Mouse (Mus musculus): ENCODE measurements around the gene Rora. TPM values are rescaled to one million over a fixed set of nuclear protein-coding genes. Genes with fewer than 3 reads are reported as not detected.

Rora gene
- polyA plus RNA-seq, 1 experiment from 2014 or later, result 4.3 TPM

DNA sequence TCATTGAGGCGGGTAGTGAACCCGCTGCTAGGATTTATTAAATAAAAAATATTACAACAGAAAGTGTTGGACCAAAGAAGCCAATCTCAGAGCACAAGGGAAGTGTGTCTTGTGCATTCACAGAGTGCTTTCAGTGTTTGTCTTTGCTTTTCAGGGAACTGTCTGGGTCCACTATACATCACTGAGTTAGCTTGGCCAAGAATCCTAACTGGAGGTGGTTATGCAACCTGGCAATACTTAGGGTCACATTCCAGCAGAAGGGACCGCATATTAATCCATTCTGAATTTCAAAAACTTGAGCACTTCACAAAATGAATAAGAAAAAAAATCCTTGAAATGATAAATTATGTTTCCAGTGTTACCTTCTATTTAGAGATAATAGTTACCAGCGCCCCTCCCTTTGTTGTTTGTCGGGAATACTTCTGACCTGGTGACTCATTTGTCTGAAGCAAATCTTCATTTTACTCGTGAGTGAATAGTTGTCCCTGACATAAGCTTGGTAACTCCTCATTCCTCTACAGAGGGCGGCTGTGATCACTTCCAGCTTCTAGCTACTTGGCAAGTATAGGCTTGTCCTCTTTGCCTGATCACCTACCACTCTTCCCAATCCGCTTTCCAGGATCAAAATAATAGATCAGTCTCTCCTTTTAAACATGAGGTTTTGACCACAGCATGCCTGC, 133.2 kb downstream of the Rora start:
- ATAC-seq (ENCODE audit: low FRiP score), result no peak

DNA sequence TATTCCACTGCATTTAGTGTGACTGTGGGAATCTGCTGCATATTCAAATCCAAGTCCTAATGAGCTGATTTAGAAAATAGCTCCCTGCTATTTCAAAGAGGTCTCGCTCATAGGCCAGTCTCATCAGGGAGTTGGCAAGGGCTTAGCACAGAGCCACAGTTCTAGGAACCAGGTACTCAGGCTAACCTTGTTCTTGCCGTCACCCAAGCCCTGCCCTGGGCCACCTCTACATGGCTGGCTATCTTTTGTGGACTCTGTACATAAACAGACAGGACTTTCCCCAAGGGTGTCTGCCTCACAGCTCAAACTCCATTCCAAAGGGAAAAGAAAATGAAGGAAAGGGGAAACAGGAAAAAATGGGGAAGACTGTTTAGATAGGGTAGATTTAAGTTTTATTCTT, 134.1 kb downstream of the Rora start:
- no peaks in the 10 kb centered on the region for H3K27me3 ChIP-seq (ENCODE audit: control insufficient read depth, insufficient read depth, low read length)
- no peaks in the 10 kb centered on the region for H3K9me3 ChIP-seq (ENCODE audit: control insufficient read depth, low read length)
- WGBS, result 89% methylated on average over 2 of the region's 2 CpGs
- no peak overlapping the region for H3K27ac ChIP-seq (ENCODE audit: low read depth, low read length)
- H3K9ac ChIP-seq (ENCODE audit: low read length), result no peak overlapping the region
- no peaks in the 10 kb centered on the region for H3K36me3 ChIP-seq (ENCODE audit: control insufficient read depth, insufficient read depth, low read length)
- no peak overlapping the region for H3K4me2 ChIP-seq
- no peak for DNase-seq (ENCODE audit: low spot score, missing footprints)
- no peaks in the 10 kb centered on the region for H3K4me1 ChIP-seq (ENCODE audit: control insufficient read depth, insufficient read depth, low read length)
- ATAC-seq (ENCODE audit: low FRiP score), result no peak
- H3K4me3 ChIP-seq (ENCODE audit: low read depth, low read length), result no peak overlapping the region

More for the DNA sequence above, 133.2 kb downstream of the Rora start:
- Histone ChIP-seq H3K36me3 (ENCODE audit: control insufficient read depth, insufficient read depth, low read length) (no peaks in the 10 kb centered on the region), H3K4me2 (no peak overlapping the region), H3K27me3 (ENCODE audit: control insufficient read depth, insufficient read depth, low read length) (no peaks in the 10 kb centered on the region), H3K27ac (ENCODE audit: low read depth, low read length) (no peak overlapping the region), H3K4me1 (ENCODE audit: control insufficient read depth, insufficient read depth, low read length) (no peaks in the 10 kb centered on the region), H3K9me3 (ENCODE audit: control insufficient read depth, low read length) (no peaks in the 10 kb centered on the region), H3K9ac (ENCODE audit: low read length) (no peak overlapping the region), H3K4me3 (ENCODE audit: low read depth, low read length) (no peak overlapping the region)
- 85% methylated on average over 8 of the region's 8 CpGs for WGBS
- DNase-seq (ENCODE audit: low spot score, missing footprints), result no peak

DNA sequence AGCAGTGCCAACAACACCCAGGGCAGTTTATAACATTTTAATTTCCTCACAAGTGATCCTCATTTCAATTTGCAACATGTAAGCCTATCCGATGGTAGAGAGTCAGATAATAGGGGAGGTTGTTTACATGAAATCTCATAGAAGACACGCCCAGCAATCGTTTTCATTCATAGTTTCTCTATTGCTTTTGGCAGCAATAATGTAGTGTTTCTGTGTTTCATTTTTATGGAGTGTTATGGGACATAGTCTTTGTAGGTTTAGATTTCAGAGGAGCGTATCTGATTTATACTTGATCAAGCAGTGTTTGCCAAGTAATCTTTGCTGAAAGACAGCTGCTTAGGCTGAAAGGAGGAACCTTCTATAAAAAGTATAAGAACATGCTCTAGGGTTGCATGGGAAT, 137.3 kb downstream of the Rora start:
- WGBS, result 91% methylated on average over 4 of the region's 4 CpGs
- no peaks in the 10 kb centered on the region for H3K36me3 ChIP-seq (ENCODE audit: control insufficient read depth, insufficient read depth, low read length)
- H3K4me2 ChIP-seq, result no peak overlapping the region
- no peaks in the 10 kb centered on the region for H3K27me3 ChIP-seq (ENCODE audit: control insufficient read depth, insufficient read depth, low read length)
- no peaks in the 10 kb centered on the region for H3K4me1 ChIP-seq (ENCODE audit: control insufficient read depth, insufficient read depth, low read length)
- no peak overlapping the region for H3K9ac ChIP-seq (ENCODE audit: low read length)
- DNase-seq (ENCODE audit: low spot score, missing footprints) (no peak), ATAC-seq (ENCODE audit: low FRiP score) (no peak)
- H3K27ac ChIP-seq (ENCODE audit: low read depth, low read length), result no peak overlapping the region
- no peaks in the 10 kb centered on the region for H3K9me3 ChIP-seq (ENCODE audit: control insufficient read depth, low read length)
- H3K4me3 ChIP-seq (ENCODE audit: low read depth, low read length), result no peak overlapping the region

DNA sequence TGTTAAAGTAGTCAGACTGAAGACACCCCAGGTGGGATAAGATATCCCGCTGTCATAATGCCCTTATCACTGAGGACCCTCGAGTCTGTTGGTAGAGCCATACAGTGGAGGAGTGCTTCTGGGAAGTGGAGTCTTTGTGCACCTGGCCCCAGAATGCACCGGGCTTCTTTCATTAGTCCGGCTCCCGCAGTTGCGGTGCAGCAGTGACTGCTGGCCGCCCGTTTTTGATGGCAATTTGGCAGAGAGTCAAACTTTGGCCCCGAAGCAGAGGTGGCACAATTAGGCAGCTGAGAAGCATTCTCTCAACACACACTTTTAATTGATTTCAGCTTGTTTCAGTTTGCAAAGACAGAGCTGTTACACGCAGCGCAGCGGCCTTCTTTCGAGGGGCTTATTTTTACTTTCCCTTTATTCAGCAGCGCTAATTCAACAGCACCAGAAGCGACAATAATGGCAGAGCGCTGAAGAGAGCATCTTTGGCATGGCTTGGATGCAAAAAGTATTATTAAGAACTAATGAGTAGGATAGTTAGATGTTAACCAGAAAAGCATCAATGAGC, 138.5 kb downstream of the Rora start:
- DNase-seq (ENCODE audit: low spot score, missing footprints) (no peak), ATAC-seq (ENCODE audit: low FRiP score) (no peak)
- H3K4me2 ChIP-seq, result no peak overlapping the region
- H3K4me3 ChIP-seq (ENCODE audit: low read depth, low read length), result no peak overlapping the region
- H3K27me3 ChIP-seq (ENCODE audit: control insufficient read depth, insufficient read depth, low read length), result no peaks in the 10 kb centered on the region
- H3K27ac ChIP-seq (ENCODE audit: low read depth, low read length), result no peak overlapping the region
- 85% methylated on average over 16 of the region's 16 CpGs for WGBS
- H3K4me1 ChIP-seq (ENCODE audit: control insufficient read depth, insufficient read depth, low read length), result no peaks in the 10 kb centered on the region
- H3K9ac ChIP-seq (ENCODE audit: low read length), result no peak overlapping the region
- H3K36me3 ChIP-seq (ENCODE audit: control insufficient read depth, insufficient read depth, low read length), result no peaks in the 10 kb centered on the region
- no peaks in the 10 kb centered on the region for H3K9me3 ChIP-seq (ENCODE audit: control insufficient read depth, low read length)

DNA sequence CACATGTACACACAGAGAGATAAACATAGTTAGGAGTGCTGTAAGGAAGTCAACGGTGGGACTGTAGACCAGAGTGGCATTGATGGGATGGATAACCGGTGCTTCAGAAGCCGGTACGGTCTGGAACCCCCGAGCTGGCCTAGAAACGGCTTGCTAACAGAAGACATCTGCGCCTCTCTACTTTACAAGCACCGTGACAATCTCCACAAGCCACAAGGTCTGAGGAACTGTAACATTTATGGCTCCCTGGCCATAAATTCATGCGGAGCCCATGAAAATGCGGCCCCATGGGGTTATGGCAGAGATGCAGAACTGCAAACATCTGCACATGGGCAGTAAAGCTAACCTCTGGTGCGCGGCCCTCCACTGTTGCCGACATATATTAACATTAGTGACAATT, 141.7 kb downstream of the Rora start:
- Histone ChIP-seq H3K27ac (ENCODE audit: low read depth, low read length) (no peak overlapping the region), H3K27me3 (ENCODE audit: control insufficient read depth, insufficient read depth, low read length) (no peaks in the 10 kb centered on the region), H3K9me3 (ENCODE audit: control insufficient read depth, low read length) (no peaks in the 10 kb centered on the region), H3K9ac (ENCODE audit: low read length) (no peak overlapping the region), H3K4me2 (no peak overlapping the region), H3K36me3 (ENCODE audit: control insufficient read depth, insufficient read depth, low read length) (no peaks in the 10 kb centered on the region), H3K4me1 (ENCODE audit: control insufficient read depth, insufficient read depth, low read length) (no peaks in the 10 kb centered on the region), H3K4me3 (ENCODE audit: low read depth, low read length) (no peak overlapping the region)
- DNase-seq (ENCODE audit: low spot score, missing footprints) (no peak), ATAC-seq (ENCODE audit: low FRiP score) (no peak)
- WGBS, result 95% methylated on average over 13 of the region's 13 CpGs

DNA sequence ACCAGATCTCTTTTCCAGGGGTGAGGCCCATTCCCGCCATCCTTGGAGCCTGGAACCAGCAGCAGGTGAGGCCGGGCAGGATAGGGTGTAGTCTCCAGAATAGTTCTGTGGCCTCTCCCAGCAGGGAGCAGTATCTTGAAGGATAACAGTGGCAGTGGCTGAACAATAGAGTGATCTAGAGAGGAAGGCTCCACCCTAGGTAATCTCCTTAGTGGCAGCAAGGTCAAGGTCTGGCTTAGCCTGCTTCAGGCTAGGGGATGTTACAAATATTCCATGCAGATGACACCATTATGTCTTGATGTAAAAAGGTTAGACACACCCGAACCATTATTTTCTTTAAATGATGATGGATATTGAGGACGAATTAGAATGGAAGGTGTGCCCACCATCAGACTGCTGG, 144.6 kb downstream of the Rora start:
- Histone ChIP-seq H3K27ac (ENCODE audit: low read depth, low read length) (no peak overlapping the region), H3K9me3 (ENCODE audit: control insufficient read depth, low read length) (no peaks in the 10 kb centered on the region), H3K27me3 (ENCODE audit: control insufficient read depth, insufficient read depth, low read length) (no peaks in the 10 kb centered on the region), H3K4me1 (ENCODE audit: control insufficient read depth, insufficient read depth, low read length) (no peaks in the 10 kb centered on the region), H3K4me2 (no peak overlapping the region), H3K4me3 (ENCODE audit: low read depth, low read length) (no peak overlapping the region), H3K36me3 (ENCODE audit: control insufficient read depth, insufficient read depth, low read length) (no peaks in the 10 kb centered on the region), H3K9ac (ENCODE audit: low read length) (no peak overlapping the region)
- ATAC-seq (ENCODE audit: low FRiP score), result no peak
- 75% methylated on average over 4 of the region's 4 CpGs for WGBS
- DNase-seq (ENCODE audit: low spot score, missing footprints), result no peak

DNA sequence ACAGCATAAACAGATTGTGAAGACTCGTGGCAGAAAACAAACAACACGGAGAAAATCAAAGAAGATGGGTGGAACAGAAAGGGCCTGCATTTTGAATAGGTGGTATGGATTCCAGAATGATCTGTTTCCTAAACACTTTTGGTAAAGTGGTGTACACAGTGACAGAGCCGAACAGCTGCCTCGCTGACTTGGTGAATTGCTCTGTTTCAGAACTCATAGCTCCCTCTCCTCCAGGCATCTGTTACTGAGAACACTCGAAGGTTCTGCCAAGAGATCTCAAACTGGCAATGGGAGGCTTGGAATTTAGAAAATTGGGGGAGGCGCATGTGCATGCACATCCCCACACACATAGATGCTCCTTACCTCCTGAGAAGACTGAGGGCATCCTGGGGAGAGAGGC, 145.5 kb downstream of the Rora start:
- 83% methylated on average over 6 of the region's 6 CpGs for WGBS
- DNase-seq (ENCODE audit: low spot score, missing footprints), result no peak

DNA sequence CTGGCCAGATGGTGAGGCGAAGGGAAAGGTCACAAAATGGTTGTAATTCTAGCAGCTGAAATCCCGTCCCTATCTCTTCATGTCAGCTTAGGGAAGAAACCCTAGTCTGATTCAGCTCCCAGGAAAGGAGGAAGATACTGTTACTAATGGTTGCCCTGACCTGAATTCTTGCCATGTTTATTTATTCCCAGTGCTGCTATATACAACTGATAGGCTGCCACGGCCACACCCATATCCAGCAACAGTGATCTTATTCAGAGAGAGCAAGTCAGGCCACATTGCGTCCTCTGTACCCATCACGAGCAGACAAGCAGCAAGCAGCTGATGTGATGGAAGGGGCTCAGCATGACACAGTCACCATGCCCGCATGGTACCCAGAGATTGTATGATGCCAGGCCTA, 150.6 kb downstream of the Rora start:
- H3K27me3 ChIP-seq (ENCODE audit: control insufficient read depth, insufficient read depth, low read length), result no peaks in the 10 kb centered on the region
- H3K36me3 ChIP-seq (ENCODE audit: control insufficient read depth, insufficient read depth, low read length), result no peaks in the 10 kb centered on the region
- H3K9ac ChIP-seq (ENCODE audit: low read length), result no peak overlapping the region
- DNase-seq (ENCODE audit: low spot score, missing footprints) (no peak), ATAC-seq (ENCODE audit: low FRiP score) (no peak)
- H3K9me3 ChIP-seq (ENCODE audit: control insufficient read depth, low read length), result no peaks in the 10 kb centered on the region
- H3K4me3 ChIP-seq (ENCODE audit: low read depth, low read length), result no peak overlapping the region
- H3K4me1 ChIP-seq (ENCODE audit: control insufficient read depth, insufficient read depth, low read length), result no peaks in the 10 kb centered on the region
- 78% methylated on average over 6 of the region's 6 CpGs for WGBS
- no peak overlapping the region for H3K4me2 ChIP-seq
- H3K27ac ChIP-seq (ENCODE audit: low read depth, low read length), result no peak overlapping the region

More for the DNA sequence above, 145.5 kb downstream of the Rora start:
- no peaks in the 10 kb centered on the region for H3K36me3 ChIP-seq (ENCODE audit: control insufficient read depth, insufficient read depth, low read length)
- H3K9ac ChIP-seq (ENCODE audit: low read length), result no peak overlapping the region
- H3K9me3 ChIP-seq (ENCODE audit: control insufficient read depth, low read length), result no peaks in the 10 kb centered on the region
- H3K4me3 ChIP-seq (ENCODE audit: low read depth, low read length), result no peak overlapping the region
- H3K4me2 ChIP-seq, result no peak overlapping the region
- no peak for ATAC-seq (ENCODE audit: low FRiP score)
- H3K27ac ChIP-seq (ENCODE audit: low read depth, low read length), result no peak overlapping the region
- no peaks in the 10 kb centered on the region for H3K27me3 ChIP-seq (ENCODE audit: control insufficient read depth, insufficient read depth, low read length)
- no peaks in the 10 kb centered on the region for H3K4me1 ChIP-seq (ENCODE audit: control insufficient read depth, insufficient read depth, low read length)

DNA sequence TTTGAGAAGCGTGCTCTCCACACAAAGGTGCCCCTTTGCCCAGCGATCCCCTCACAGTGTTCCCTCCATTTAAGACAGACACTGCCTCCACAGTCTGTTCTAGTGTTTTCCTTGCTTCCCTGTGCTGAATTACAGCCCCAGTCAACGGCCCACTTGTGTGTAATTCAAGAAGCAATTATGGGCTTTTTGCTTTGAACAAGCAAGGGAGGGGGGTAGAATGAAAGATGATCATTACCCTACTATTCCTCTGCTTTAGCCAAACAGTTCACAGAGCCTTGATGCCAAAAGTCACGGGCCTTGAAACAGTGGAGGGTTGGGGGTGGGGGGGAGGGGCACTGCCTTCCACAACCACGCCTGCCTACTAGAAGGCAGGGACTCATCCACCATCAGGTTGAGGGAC, 152.2 kb downstream of the Rora start:
- no peak for DNase-seq (ENCODE audit: low spot score, missing footprints)
- no peaks in the 10 kb centered on the region for H3K4me1 ChIP-seq (ENCODE audit: control insufficient read depth, insufficient read depth, low read length)
- no peaks in the 10 kb centered on the region for H3K9me3 ChIP-seq (ENCODE audit: control insufficient read depth, low read length)
- H3K9ac ChIP-seq (ENCODE audit: low read length), result no peak overlapping the region
- WGBS, result 71% methylated on average over 5 of the region's 5 CpGs
- no peak overlapping the region for H3K27ac ChIP-seq (ENCODE audit: low read depth, low read length)
- no peak overlapping the region for H3K4me2 ChIP-seq
- H3K36me3 ChIP-seq (ENCODE audit: control insufficient read depth, insufficient read depth, low read length), result no peaks in the 10 kb centered on the region
- no peak for ATAC-seq (ENCODE audit: low FRiP score)
- H3K4me3 ChIP-seq (ENCODE audit: low read depth, low read length), result no peak overlapping the region
- no peaks in the 10 kb centered on the region for H3K27me3 ChIP-seq (ENCODE audit: control insufficient read depth, insufficient read depth, low read length)

All from midbrain, embryonic 11.5 days (tissue).